Mouse (Mus musculus) erythroblast, adult 5-6 weeks (primary cell): ENCODE measurements around the gene Ifitm3. TPM values are rescaled to one million over a fixed set of nuclear protein-coding genes. Genes with fewer than 3 reads are reported as not detected.
"Not testable (repeated sequence)": the region's sequence is repeated elsewhere in the genome, so short reads cannot be mapped to it uniquely, and the experiment has no call there.

Source experiments
- ATAC-seq: replicated peaks from 2 replicates; pipeline ENCODE4 v1.8.0; 2016; ENCODE audit warnings: moderate number of reproducible peaks, mild to moderate bottlenecking, moderate TSS enrichment, inconsistent platforms; ENCODE audit not compliant: poor library complexity, low FRiP score, severe bottlenecking
- total RNA-seq, 2 experiments: library from RNA; stranded (forward) in 1 of 2; stranded (reverse) in 1 of 2; fragments of 150-400 nt in 1 of 2; fragments of 200-764, 138-1000 nt in 1 of 2; gene quantifications; 2 replicates each; pipeline versions ENCODE4 v1.2.3 to v1.2.4; 2015 to 2017; ENCODE audit warnings: low replicate concordance in 2 of 2

Gene Ifitm3
- total RNA-seq, 2 experiments from 2014 or later = 112 to 186 TPM

DNA sequence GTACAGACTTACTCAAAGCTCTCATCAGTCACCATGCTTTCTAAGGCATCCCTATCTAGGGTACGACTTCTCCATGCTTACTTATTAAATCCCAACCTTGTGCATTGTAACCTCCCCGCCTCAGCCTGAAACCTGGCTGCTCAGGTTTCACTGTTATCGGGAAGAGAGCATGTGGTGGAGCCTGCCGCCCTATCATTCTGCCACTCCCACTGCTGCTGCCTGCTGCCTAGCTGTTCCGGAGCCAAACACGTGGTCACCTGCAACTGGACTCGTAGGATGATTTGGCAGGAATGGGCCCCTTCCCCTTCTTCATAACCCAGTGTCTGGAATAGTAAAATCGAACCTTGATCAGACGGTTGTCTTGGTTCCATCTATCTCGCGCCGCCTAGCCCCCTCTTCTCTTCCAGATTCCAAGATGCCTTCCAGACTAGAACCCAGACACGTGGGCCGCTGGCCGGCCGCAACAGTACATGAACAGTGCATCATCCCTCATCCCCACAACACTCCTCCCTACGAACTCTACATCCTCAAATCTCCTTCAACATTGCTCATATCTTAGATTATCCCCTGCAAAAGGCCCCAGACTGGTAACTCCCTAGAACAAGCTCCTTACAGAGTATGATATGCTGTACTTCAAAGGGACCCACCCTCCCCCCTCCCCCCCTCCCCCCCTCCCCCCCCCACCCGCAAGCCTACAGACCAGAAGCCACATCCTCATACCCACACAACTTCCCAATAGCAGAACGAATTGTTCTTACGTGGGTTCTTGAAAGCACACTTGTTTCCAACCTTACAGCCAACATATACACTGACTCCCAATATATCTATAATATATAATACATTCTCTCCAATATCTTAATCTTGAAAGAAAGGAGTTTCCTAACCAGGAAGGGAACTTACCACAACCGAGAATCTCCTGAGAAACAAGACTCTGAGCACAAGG is 27.8 kb upstream of the Ifitm3 start:
- no peak for ATAC-seq

GRCm38 (mm10) chr7:141036624-141037023 is 26.1 kb upstream of the Ifitm3 start:
- not testable (repeated sequence) for ATAC-seq

GRCm38 (mm10) chr7:141032458-141033167 is 22.0 kb upstream of the Ifitm3 start:
- ATAC-seq = no peak

DNA sequence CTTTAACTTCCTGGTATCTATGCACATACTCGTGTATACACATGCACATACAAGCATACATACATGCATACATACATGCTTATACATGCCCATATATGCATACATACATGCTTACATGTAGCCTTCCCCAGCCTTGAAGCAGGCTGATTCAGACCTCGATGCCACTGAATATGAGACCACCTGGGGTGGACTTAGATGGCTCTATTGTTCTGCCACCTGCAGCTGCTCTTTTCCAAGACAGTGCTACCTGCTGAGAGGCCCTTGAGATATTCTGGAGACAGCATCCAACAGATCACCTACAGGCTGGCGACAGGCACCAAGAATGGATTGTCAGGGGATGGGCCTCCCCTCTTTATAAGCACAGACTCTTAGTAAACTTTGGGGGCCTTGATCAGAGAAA is 19.8 kb upstream of the Ifitm3 start:
- no peak for ATAC-seq

- no peak for ATAC-seq
Measured at GRCm38 (mm10) chr7:141028831-141029230, 18.3 kb upstream of the Ifitm3 start, which contains the start of gene Gm17387. Gene Gm17387 (plus strand): TSS chr7:141029131.

GRCm38 (mm10) chr7:141026740-141027098 is 16.1 kb upstream of the Ifitm3 start:
- ATAC-seq = no peak

DNA sequence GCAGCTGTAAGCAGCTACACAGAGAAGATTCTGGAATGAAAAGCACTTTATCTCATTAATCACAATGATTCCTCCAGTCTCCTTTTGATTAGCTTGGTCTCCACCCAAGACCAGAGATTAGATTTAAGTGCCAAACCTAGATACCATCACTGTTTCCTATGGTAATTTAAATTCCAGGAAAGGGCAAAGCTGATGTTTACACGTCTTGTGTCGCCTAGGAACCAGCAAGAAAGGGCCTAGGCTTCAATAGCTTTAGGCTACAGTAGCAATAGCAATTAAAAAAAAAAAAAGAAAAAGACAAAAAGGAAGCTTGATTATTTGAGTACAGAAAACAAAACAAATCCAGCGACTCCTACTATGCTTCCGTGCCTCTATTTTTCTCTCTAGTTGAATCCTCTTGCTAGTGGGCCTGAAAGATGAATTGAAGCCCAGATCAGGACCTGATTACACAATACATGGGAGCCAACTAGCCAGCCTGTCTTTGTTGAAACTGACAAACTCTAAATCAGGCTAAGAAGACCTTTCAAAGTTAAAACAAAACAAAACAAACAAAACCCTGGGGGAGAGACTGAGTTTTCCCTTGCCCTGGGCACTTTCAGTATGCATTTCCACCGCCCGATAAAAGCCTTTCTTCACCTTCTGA is 15.6 kb upstream of the Ifitm3 start:
- no peak for ATAC-seq

GRCm38 (mm10) chr7:141024865-141025838 is 14.6 kb upstream of the Ifitm3 start:
- no peak for ATAC-seq

GRCm38 (mm10) chr7:141021489-141022449 is 11.2 kb upstream of the Ifitm3 start:
- no peak for ATAC-seq

- no peak for ATAC-seq
Measured at GRCm38 (mm10) chr7:141019028-141019427, 8.5 kb upstream of the Ifitm3 start.

DNA sequence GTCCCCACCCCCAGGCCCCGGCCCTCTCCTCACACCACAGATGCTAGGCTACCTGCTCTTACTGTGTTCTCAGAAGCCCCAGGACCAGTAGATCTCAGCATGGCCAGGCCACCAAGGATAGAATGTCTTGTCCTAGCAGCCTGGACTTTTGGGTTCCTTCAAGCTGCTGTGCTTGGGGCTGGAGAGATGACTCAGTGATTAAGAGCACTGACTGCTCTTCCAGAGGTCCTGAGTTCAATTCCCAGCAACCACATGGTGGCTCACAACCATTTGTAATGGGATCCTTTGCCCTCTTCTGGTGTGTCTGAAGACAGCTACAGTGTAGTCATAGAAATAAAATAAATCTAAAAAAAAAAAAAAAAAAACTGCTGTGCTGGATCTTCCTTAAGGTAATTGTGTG is 7.3 kb upstream of the Ifitm3 start, which contains the start of gene Ifitm6:
Ifitm6 (minus strand) TSS at position 101 of the 400 bp plus-strand sequence.
- ATAC-seq = not testable (repeated sequence)

- ATAC-seq = no peak
Measured at GRCm38 (mm10) chr7:141016707-141017697, 6.4 kb upstream of the Ifitm3 start.

GRCm38 (mm10) chr7:141011238-141011770 is 734 bp upstream of the Ifitm3 start:
- no peak for ATAC-seq

GRCm38 (mm10) chr7:141009665-141010064 is 905 bp downstream of the Ifitm3 start:
- no peak; the same call in none of the 2 replicates for ATAC-seq

- ATAC-seq = peak; percentile 72
Measured at GRCm38 (mm10) chr7:141008938-141009660, 1.5 kb downstream of the Ifitm3 start.

GRCm38 (mm10) chr7:141008312-141008761 is 2.2 kb downstream of the Ifitm3 start:
- no peak for ATAC-seq
